Mouse (Mus musculus): ENCODE measurements around the gene Hmox1. TPM values are rescaled to one million over a fixed set of nuclear protein-coding genes. Genes with fewer than 3 reads are reported as not detected.
A peak's percentile ranks its signal among the peaks of the same experiment; 100 is the strongest.

Hmox1 gene
- polyA plus RNA-seq, 3 experiments from 2014 or later: 6.3 to 8.2 (median 7.8) TPM

GRCm38 (mm10) chr8:75088989-75089881 lies 4.2 kb upstream of the Hmox1 start:
- no peak for ATAC-seq

DNA sequence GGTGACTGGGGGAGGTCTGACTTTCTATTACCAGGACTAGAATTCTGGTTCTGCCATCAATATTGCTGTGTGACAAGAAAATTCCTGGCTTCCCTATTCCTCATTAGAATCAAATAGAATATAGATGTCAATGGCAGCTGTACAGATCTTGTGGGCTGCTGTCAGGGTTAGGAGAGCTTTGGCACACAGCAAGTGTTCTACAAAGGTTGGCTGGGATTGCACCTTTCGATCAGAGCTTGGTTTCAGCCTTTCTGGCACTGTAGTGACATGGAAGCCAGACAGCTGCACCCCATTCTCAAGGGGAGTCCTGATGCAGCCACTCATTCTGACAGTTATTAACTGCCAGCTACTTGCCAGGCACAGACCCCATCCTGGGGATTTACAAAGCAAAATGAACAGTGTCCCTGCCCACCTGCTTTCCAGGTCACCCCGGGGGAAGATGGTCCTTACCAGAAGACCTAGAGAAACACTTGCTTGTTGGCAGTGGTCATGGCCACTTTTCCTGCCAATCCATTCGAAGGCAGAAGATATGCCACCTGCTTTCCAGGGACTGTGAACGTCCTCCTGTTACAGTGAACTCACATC lies 2.5 kb upstream of the Hmox1 start:
- ATAC-seq: no peak

GRCm38 (mm10) chr8:75102956-75103355 lies 9.5 kb downstream of the Hmox1 start:
- ATAC-seq: no peak

GRCm38 (mm10) chr8:75103376-75103878 lies 10.0 kb downstream of the Hmox1 start:
- ATAC-seq: no peak

GRCm38 (mm10) chr8:75108527-75109235 lies 15.3 kb downstream of the Hmox1 start:
- peak; percentile 79 for ATAC-seq

GRCm38 (mm10) chr8:75109236-75109967 lies 16.0 kb downstream of the Hmox1 start, which contains the start of gene Mcm5:
TSS of gene Mcm5 (plus strand) at chr8:75109569.
- peak; percentile 97 for ATAC-seq

GRCm38 (mm10) chr8:75110093-75110492 lies 16.7 kb downstream of the Hmox1 start:
- ATAC-seq: no peak

GRCm38 (mm10) chr8:75118505-75118904 lies 25.1 kb downstream of the Hmox1 start:
- ATAC-seq: no peak

DNA sequence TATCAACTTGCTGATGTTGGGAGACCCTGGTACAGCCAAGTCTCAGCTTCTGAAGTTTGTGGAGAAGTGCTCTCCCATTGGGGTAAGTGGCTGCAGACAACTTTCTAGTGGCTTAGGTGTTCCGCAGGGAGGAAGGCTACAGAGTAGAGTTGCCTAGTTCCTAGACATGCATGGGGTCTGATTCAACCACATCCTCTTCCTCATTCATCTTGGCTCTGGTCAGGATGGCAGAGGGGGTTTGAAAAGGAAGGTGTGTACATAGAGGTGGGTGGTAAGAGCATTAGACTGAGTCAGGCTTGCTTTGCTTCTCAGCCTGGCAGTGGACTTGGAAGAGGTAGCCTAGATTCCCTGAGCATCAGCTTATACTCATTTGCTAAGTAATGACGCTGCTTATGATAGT lies 25.9 kb downstream of the Hmox1 start:
- ATAC-seq: no peak

DNA sequence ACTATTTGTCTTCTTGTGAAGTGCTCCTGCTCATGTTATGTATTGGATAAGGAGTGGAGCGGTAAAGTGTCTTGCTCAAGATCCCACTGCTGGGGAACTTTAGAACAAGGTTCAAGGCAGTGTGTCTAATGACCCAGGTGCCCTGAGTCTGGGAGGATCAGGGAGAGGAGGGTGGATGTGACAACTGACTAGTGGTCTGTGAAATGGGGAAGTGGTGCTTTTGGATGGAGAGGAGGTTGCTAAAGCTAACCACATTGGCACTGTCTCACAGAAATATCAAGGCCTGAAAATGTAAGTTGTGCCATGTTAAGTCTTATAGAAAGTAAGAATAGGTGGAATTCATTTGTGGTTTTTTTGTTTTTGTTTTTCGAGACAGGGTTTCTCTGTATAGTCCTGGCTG lies 26.3 kb downstream of the Hmox1 start:
- ATAC-seq: no peak

DNA sequence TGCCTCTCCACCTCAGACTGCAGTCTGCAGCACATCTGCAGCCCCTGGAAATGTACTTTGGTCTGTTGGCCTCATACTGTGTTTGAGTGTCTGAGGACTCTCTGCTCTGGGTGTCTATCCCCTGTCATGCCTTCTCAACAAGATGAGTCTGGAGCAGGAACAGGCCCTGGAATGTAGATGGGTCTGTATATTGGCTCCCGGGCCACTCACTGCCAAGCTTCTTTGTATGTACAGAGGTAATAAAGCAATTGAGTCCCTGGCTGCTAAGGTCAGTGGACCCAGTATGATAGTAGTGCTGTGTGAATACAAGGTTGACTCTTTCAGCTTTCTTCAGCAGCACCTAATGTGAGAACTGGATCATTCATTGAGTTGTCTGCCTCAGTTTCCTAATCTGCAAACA lies 34.0 kb downstream of the Hmox1 start:
- ATAC-seq: no peak

GRCm38 (mm10) chr8:75132485-75132884 lies 39.1 kb downstream of the Hmox1 start:
- ATAC-seq: no peak

- no peak for ATAC-seq
Measured at GRCm38 (mm10) chr8:75133399-75133798, 40.0 kb downstream of the Hmox1 start.

DNA sequence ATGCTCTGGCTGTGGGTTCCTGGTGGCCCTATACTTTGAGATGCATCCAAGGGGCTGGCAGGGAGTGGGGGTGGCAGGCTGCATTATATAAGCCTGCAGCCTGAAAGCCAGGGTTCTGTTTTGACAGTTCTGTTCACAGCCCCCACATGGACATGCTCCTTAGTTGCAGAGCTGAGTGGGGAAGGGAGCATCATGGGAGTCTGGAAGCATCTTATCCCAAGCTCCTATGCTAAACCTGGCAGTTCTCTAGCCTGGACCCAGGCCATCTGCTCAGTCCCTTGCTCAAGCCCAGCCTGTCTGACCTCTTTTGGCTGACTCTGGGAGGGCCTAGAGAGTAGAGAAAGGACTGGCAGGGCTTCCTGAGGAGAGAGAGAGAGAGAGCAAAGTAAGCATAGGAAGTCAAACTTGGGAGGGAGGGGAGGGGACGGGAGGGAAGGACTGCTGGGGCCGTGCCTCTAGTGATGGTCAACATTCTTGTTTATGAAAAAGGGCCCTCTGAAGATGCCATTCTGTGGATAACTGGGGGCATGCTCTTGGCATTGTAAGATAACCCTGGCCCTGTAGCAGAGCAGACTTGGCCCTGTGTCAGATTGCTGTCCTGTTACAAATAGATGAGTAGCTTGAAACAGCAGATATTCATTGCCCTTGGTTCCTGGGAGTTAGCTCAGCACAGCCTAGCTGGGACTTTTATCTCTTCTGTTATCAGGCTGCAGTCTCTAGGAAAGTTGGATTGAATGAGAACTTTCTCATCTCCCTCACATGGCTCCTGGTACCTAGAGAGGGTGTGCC lies 41.4 kb downstream of the Hmox1 start:
- no peak for ATAC-seq

DNA sequence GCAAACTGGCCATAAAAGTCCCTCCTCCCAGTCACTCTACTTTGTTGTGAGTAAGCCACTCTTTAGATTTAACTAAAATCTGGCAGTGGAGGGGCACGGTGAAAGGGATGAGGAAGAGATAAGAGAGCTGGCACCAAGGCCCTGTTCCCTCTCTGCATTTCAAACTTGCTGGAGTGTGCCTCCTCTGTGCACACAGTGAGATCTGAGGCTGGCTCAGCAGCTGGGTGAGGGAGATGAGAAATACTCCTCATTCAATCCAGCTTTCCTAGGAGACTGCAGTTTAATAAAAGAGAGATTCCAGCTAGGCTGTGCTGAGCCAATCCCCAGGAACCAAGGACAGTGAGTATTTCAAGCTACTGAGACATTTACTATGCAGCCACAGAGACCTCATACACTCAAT lies 42.3 kb downstream of the Hmox1 start:
- no peak for ATAC-seq

GRCm38 (mm10) chr8:75136256-75136655 lies 42.8 kb downstream of the Hmox1 start:
- ATAC-seq: no peak

GRCm38 (mm10) chr8:75137536-75137935 lies 44.1 kb downstream of the Hmox1 start:
- ATAC-seq: no peak
